Mouse (Mus musculus): ENCODE measurements around the gene Ifit2. TPM values are rescaled to one million over a fixed set of nuclear protein-coding genes. Genes with fewer than 3 reads are reported as not detected.
"Not testable (repeated sequence)": the region's sequence is repeated elsewhere in the genome, so short reads cannot be mapped to it uniquely, and the experiment has no call there.

Ifit2 gene
- polyA plus RNA-seq, 1 experiment from 2014 or later, result 4.7 TPM

GRCm38 (mm10) chr19:34583126-34583766 is 32.8 kb downstream of the Ifit2 start, which contains the start of gene Ifit3:
Ifit3 (plus strand) TSS chr19:34583531.
- H3K9ac ChIP-seq (ENCODE audit: low read length); H3K4me1 ChIP-seq (ENCODE audit: control insufficient read depth, insufficient read depth, low read length); DNase-seq (ENCODE audit: low spot score, missing footprints); H3K27me3 ChIP-seq (ENCODE audit: control insufficient read depth, insufficient read depth, low read length); H3K9me3 ChIP-seq (ENCODE audit: control insufficient read depth, low read length); H3K4me3 ChIP-seq (ENCODE audit: low read depth, low read length); H3K27ac ChIP-seq (ENCODE audit: low read depth, low read length); H3K36me3 ChIP-seq (ENCODE audit: control insufficient read depth, insufficient read depth, low read length); ATAC-seq (ENCODE audit: low FRiP score); H3K4me2 ChIP-seq: not testable (repeated sequence)
- WGBS, result 77% methylated on average over 2 of the region's 2 CpGs

GRCm38 (mm10) chr19:34585740-34586458 is 35.4 kb downstream of the Ifit2 start:
- H3K27me3 ChIP-seq (ENCODE audit: control insufficient read depth, insufficient read depth, low read length); ATAC-seq (ENCODE audit: low FRiP score); H3K36me3 ChIP-seq (ENCODE audit: control insufficient read depth, insufficient read depth, low read length); DNase-seq (ENCODE audit: low spot score, missing footprints); H3K27ac ChIP-seq (ENCODE audit: low read depth, low read length); H3K9ac ChIP-seq (ENCODE audit: low read length); H3K4me2 ChIP-seq; H3K9me3 ChIP-seq (ENCODE audit: control insufficient read depth, low read length); H3K4me3 ChIP-seq (ENCODE audit: low read depth, low read length); H3K4me1 ChIP-seq (ENCODE audit: control insufficient read depth, insufficient read depth, low read length): not testable (repeated sequence)
- WGBS, result 76% methylated on average over 5 of the region's 5 CpGs

- H3K36me3 ChIP-seq (ENCODE audit: control insufficient read depth, insufficient read depth, low read length); H3K27me3 ChIP-seq (ENCODE audit: control insufficient read depth, insufficient read depth, low read length); H3K9me3 ChIP-seq (ENCODE audit: control insufficient read depth, low read length); H3K4me1 ChIP-seq (ENCODE audit: control insufficient read depth, insufficient read depth, low read length); H3K4me2 ChIP-seq; ATAC-seq (ENCODE audit: low FRiP score); DNase-seq (ENCODE audit: low spot score, missing footprints); H3K9ac ChIP-seq (ENCODE audit: low read length); H3K27ac ChIP-seq (ENCODE audit: low read depth, low read length); H3K4me3 ChIP-seq (ENCODE audit: low read depth, low read length): not testable (repeated sequence)
- 88% methylated on average over 6 of the region's 12 CpGs for WGBS
Measured at GRCm38 (mm10) chr19:34587898-34588692, 37.6 kb downstream of the Ifit2 start.

- H3K27ac ChIP-seq (ENCODE audit: low read depth, low read length), result no peak overlapping the region
- no peak overlapping the region for H3K9ac ChIP-seq (ENCODE audit: low read length)
- no peaks in the 10 kb centered on the region for H3K9me3 ChIP-seq (ENCODE audit: control insufficient read depth, low read length)
- no peak overlapping the region for H3K4me3 ChIP-seq (ENCODE audit: low read depth, low read length)
- no peaks in the 10 kb centered on the region for H3K4me1 ChIP-seq (ENCODE audit: control insufficient read depth, insufficient read depth, low read length)
- H3K4me2 ChIP-seq, result no peak overlapping the region
- DNase-seq (ENCODE audit: low spot score, missing footprints) (no peak), ATAC-seq (ENCODE audit: low FRiP score) (no peak)
- no peaks in the 10 kb centered on the region for H3K27me3 ChIP-seq (ENCODE audit: control insufficient read depth, insufficient read depth, low read length)
- no peaks in the 10 kb centered on the region for H3K36me3 ChIP-seq (ENCODE audit: control insufficient read depth, insufficient read depth, low read length)
Measured at GRCm38 (mm10) chr19:34588959-34589358, 38.5 kb downstream of the Ifit2 start.

GRCm38 (mm10) chr19:34593456-34593855 is 43.0 kb downstream of the Ifit2 start:
- H3K4me3 ChIP-seq (ENCODE audit: low read depth, low read length), result no peak overlapping the region

GRCm38 (mm10) chr19:34594523-34594922 is 44.0 kb downstream of the Ifit2 start:
- H3K9me3 ChIP-seq (ENCODE audit: control insufficient read depth, low read length); H3K9ac ChIP-seq (ENCODE audit: low read length); H3K4me2 ChIP-seq; H3K4me3 ChIP-seq (ENCODE audit: low read depth, low read length); H3K27ac ChIP-seq (ENCODE audit: low read depth, low read length); H3K4me1 ChIP-seq (ENCODE audit: control insufficient read depth, insufficient read depth, low read length); H3K27me3 ChIP-seq (ENCODE audit: control insufficient read depth, insufficient read depth, low read length); ATAC-seq (ENCODE audit: low FRiP score); DNase-seq (ENCODE audit: low spot score, missing footprints); H3K36me3 ChIP-seq (ENCODE audit: control insufficient read depth, insufficient read depth, low read length): not testable (repeated sequence)
- WGBS, result 71% methylated on average over 3 of the region's 3 CpGs

More at GRCm38 (mm10) chr19:34593456-34593855, 43.0 kb downstream of the Ifit2 start:
- no peak overlapping the region for H3K4me2 ChIP-seq
- 89% methylated on average over 2 of the region's 2 CpGs for WGBS
- H3K9me3 ChIP-seq (ENCODE audit: control insufficient read depth, low read length), result no peaks in the 10 kb centered on the region
- no peak overlapping the region for H3K9ac ChIP-seq (ENCODE audit: low read length)
- no peaks in the 10 kb centered on the region for H3K27me3 ChIP-seq (ENCODE audit: control insufficient read depth, insufficient read depth, low read length)
- H3K27ac ChIP-seq (ENCODE audit: low read depth, low read length), result no peak overlapping the region
- no peak for DNase-seq (ENCODE audit: low spot score, missing footprints)
- ATAC-seq (ENCODE audit: low FRiP score), result no peak
- no peaks in the 10 kb centered on the region for H3K36me3 ChIP-seq (ENCODE audit: control insufficient read depth, insufficient read depth, low read length)
- no peaks in the 10 kb centered on the region for H3K4me1 ChIP-seq (ENCODE audit: control insufficient read depth, insufficient read depth, low read length)

- no peak overlapping the region for H3K4me3 ChIP-seq (ENCODE audit: low read depth, low read length)
- H3K36me3 ChIP-seq (ENCODE audit: control insufficient read depth, insufficient read depth, low read length), result no peaks in the 10 kb centered on the region
- H3K9me3 ChIP-seq (ENCODE audit: control insufficient read depth, low read length), result no peaks in the 10 kb centered on the region
- H3K9ac ChIP-seq (ENCODE audit: low read length), result no peak overlapping the region
- H3K4me2 ChIP-seq, result no peak overlapping the region
- DNase-seq (ENCODE audit: low spot score, missing footprints) (no peak), ATAC-seq (ENCODE audit: low FRiP score) (no peak)
- no peaks in the 10 kb centered on the region for H3K4me1 ChIP-seq (ENCODE audit: control insufficient read depth, insufficient read depth, low read length)
- no peaks in the 10 kb centered on the region for H3K27me3 ChIP-seq (ENCODE audit: control insufficient read depth, insufficient read depth, low read length)
- H3K27ac ChIP-seq (ENCODE audit: low read depth, low read length), result no peak overlapping the region
Measured at GRCm38 (mm10) chr19:34596811-34597210, 46.3 kb downstream of the Ifit2 start.

- H3K4me1 ChIP-seq (ENCODE audit: control insufficient read depth, insufficient read depth, low read length), result no peaks in the 10 kb centered on the region
- H3K27ac ChIP-seq (ENCODE audit: low read depth, low read length), result no peak overlapping the region
- DNase-seq (ENCODE audit: low spot score, missing footprints) (no peak), ATAC-seq (ENCODE audit: low FRiP score) (no peak)
- H3K9ac ChIP-seq (ENCODE audit: low read length), result no peak overlapping the region
- no peaks in the 10 kb centered on the region for H3K27me3 ChIP-seq (ENCODE audit: control insufficient read depth, insufficient read depth, low read length)
- H3K4me2 ChIP-seq, result no peak overlapping the region
- WGBS, result 90% methylated on average over 2 of the region's 2 CpGs
- H3K36me3 ChIP-seq (ENCODE audit: control insufficient read depth, insufficient read depth, low read length), result no peaks in the 10 kb centered on the region
- H3K9me3 ChIP-seq (ENCODE audit: control insufficient read depth, low read length), result no peaks in the 10 kb centered on the region
- H3K4me3 ChIP-seq (ENCODE audit: low read depth, low read length), result no peak overlapping the region
Measured at GRCm38 (mm10) chr19:34598341-34598740, 47.8 kb downstream of the Ifit2 start.

- H3K4me3 ChIP-seq (ENCODE audit: low read depth, low read length); ATAC-seq (ENCODE audit: low FRiP score); H3K9ac ChIP-seq (ENCODE audit: low read length); H3K27me3 ChIP-seq (ENCODE audit: control insufficient read depth, insufficient read depth, low read length); H3K4me2 ChIP-seq; H3K36me3 ChIP-seq (ENCODE audit: control insufficient read depth, insufficient read depth, low read length); H3K9me3 ChIP-seq (ENCODE audit: control insufficient read depth, low read length); H3K27ac ChIP-seq (ENCODE audit: low read depth, low read length); H3K4me1 ChIP-seq (ENCODE audit: control insufficient read depth, insufficient read depth, low read length); DNase-seq (ENCODE audit: low spot score, missing footprints): not testable (repeated sequence)
Measured at GRCm38 (mm10) chr19:34599250-34599649, 48.8 kb downstream of the Ifit2 start.
